Mouse (Mus musculus): Measurements from ENCODE around the gene Glyr1. TPM values are rescaled to one million over a fixed set of nuclear protein-coding genes. Genes with fewer than 3 reads are reported as not detected.
A peak's percentile ranks its signal among the peaks of the same experiment; 100 is the strongest.

Glyr1 gene
- polyA plus RNA-seq, 1 experiment = 47.6 TPM

GRCm38 (mm10) chr16:4965392-4966129 lies 84.1 kb downstream of the Glyr1 start:
- Histone ChIP-seq H3K4me3 (ENCODE audit: insufficient read depth, poor library complexity, severe bottlenecking) (no peak overlapping the region), H3K79me3 (ENCODE audit: low read depth) (peaks cover 25% of the 10 kb centered on the region), H3K36me3 (ENCODE audit: control insufficient read depth, insufficient read depth) (no peaks in the 10 kb centered on the region), H3K27me3 (ENCODE audit: control insufficient read depth, insufficient read depth, insufficient read length) (peaks cover 10% of the 10 kb centered on the region), H3ac (ENCODE audit: control insufficient read depth, insufficient read length, low read depth) (no peak overlapping the region), H3K79me2 (ENCODE audit: control insufficient read depth, insufficient read depth) (peaks cover 34% of the 10 kb centered on the region)
- TF ChIP-seq USF1 (IDR thresholded peaks at IDR 0.05; ENCODE audit: low read depth) = no peak
- TF ChIP-seq MYOD1 (IDR thresholded peaks at IDR 0.05; ENCODE audit: control insufficient read depth, insufficient read length, low read depth) = no peak
- TF ChIP-seq MYOG (IDR thresholded peaks at IDR 0.05; ENCODE audit: control insufficient read depth, extremely low read depth, insufficient read length) = no peak
- no peak for TF ChIP-seq FOSL1 (IDR thresholded peaks at IDR 0.05; ENCODE audit: insufficient read depth, low read length, poor library complexity, severe bottlenecking)
- no peak for TF ChIP-seq CTCF (IDR thresholded peaks at IDR 0.05; ENCODE audit: control insufficient read depth, insufficient read depth, insufficient read length)
- no peak for TF ChIP-seq CEBPB (IDR thresholded peaks at IDR 0.05; ENCODE audit: low read depth)
- no peak for TF ChIP-seq MAX (IDR thresholded peaks at IDR 0.05)

GRCm38 (mm10) chr16:4964731-4965391 lies 84.8 kb downstream of the Glyr1 start:
- peaks cover 41% of the 10 kb centered on the region for H3K79me2 ChIP-seq (ENCODE audit: control insufficient read depth, insufficient read depth)
- H3K36me3 ChIP-seq (ENCODE audit: control insufficient read depth, insufficient read depth) = no peaks in the 10 kb centered on the region
- H3K4me3 ChIP-seq (ENCODE audit: insufficient read depth, poor library complexity, severe bottlenecking) = peak overlapping the region; percentile 78
- TF ChIP-seq MYOD1 (IDR thresholded peaks at IDR 0.05; ENCODE audit: control insufficient read depth, insufficient read length, low read depth) (no peak), FOSL1 (IDR thresholded peaks at IDR 0.05; ENCODE audit: insufficient read depth, low read length, poor library complexity, severe bottlenecking) (no peak), MYOG (IDR thresholded peaks at IDR 0.05; ENCODE audit: control insufficient read depth, extremely low read depth, insufficient read length) (no peak), CTCF (IDR thresholded peaks at IDR 0.05; ENCODE audit: control insufficient read depth, insufficient read depth, insufficient read length) (no peak), CEBPB (IDR thresholded peaks at IDR 0.05; ENCODE audit: low read depth) (no peak), USF1 (IDR thresholded peaks at IDR 0.05; ENCODE audit: low read depth) (no peak), MAX (IDR thresholded peaks at IDR 0.05) (no peak)
- peaks cover 26% of the 10 kb centered on the region for H3K79me3 ChIP-seq (ENCODE audit: low read depth)
- peak overlapping the region; percentile 71 for H3ac ChIP-seq (ENCODE audit: control insufficient read depth, insufficient read length, low read depth)
- H3K27me3 ChIP-seq (ENCODE audit: control insufficient read depth, insufficient read depth, insufficient read length) = peaks cover 10% of the 10 kb centered on the region

Other genes with a start within 250 kb of the Glyr1 start
- gene 4930562C15Rik, start 214.4 kb downstream of the Glyr1 start, polyA plus RNA-seq (2012; fragmentation: generic; extraction: Trizol) = 0.14 TPM
- gene Ubald1, start 169.5 kb downstream of the Glyr1 start, polyA plus RNA-seq (2012; fragmentation: generic; extraction: Trizol) = 63.2 TPM
- 50.3 TPM for gene Mgrn1, start 163.6 kb downstream of the Glyr1 start, polyA plus RNA-seq (2012; fragmentation: generic; extraction: Trizol)
- gene Nudt16l1, start 111.1 kb downstream of the Glyr1 start, polyA plus RNA-seq (2012; fragmentation: generic; extraction: Trizol) = 59.6 TPM
- 20.9 TPM for gene Anks3, start 85.7 kb downstream of the Glyr1 start, polyA plus RNA-seq (2012; fragmentation: generic; extraction: Trizol)
- gene Sept12, start 52.0 kb downstream of the Glyr1 start, polyA plus RNA-seq (2012; fragmentation: generic; extraction: Trizol) = not detected
- gene Smim22, start 42.6 kb downstream of the Glyr1 start, polyA plus RNA-seq (2012; fragmentation: generic; extraction: Trizol) = not detected
- gene Rogdi, start 36.3 kb downstream of the Glyr1 start, polyA plus RNA-seq (2012; fragmentation: generic; extraction: Trizol) = 16.7 TPM
- 13.8 TPM for gene Ubn1, start 194 bp upstream of the Glyr1 start, polyA plus RNA-seq (2012; fragmentation: generic; extraction: Trizol)
- 0.08 TPM for gene Ppl, start 82.6 kb upstream of the Glyr1 start, polyA plus RNA-seq (2012; fragmentation: generic; extraction: Trizol)
- 0.01 TPM for gene Sec14l5, start 97.2 kb upstream of the Glyr1 start, polyA plus RNA-seq (2012; fragmentation: generic; extraction: Trizol)
- 22.5 TPM for gene Nagpa, start 154.1 kb upstream of the Glyr1 start, polyA plus RNA-seq (2012; fragmentation: generic; extraction: Trizol)
- gene AU021092, start 172.4 kb upstream of the Glyr1 start, polyA plus RNA-seq (2012; fragmentation: generic; extraction: Trizol) = 4.4 TPM
- gene Alg1, start 183.8 kb upstream of the Glyr1 start, polyA plus RNA-seq (2012; fragmentation: generic; extraction: Trizol) = 37.7 TPM
- 12.6 TPM for gene Eef2kmt, start 206.1 kb upstream of the Glyr1 start, polyA plus RNA-seq (2012; fragmentation: generic; extraction: Trizol)